Mouse (Mus musculus) liver, embryonic 14 days (tissue): ENCODE measurements around the gene Tnfrsf22. TPM values are rescaled to one million over a fixed set of nuclear protein-coding genes. Genes with fewer than 3 reads are reported as not detected.

Experiments
- polyA plus RNA-seq: library from polyadenylated mRNA; depleted of rRNA; stranded (reverse); fragments of >200 nt; gene quantifications from 2 replicates; pipeline ENCODE4 v1.2.3, GENCODE M21; 2012; rRNA removed

The Tnfrsf22 gene
- polyA plus RNA-seq, result 0.60 and 0.70 TPM in 2 replicates

GRCm38 (mm10) chr7:143649034-143649768 is at the start of gene Tnfrsf22:
Gene Tnfrsf22 (minus strand): TSS chr7:143649661.

GRCm38 (mm10) chr7:143685359-143686067 is 36.1 kb upstream of the Tnfrsf22 start, which contains the start of gene Tnfrsf23:
Gene Tnfrsf23 (minus strand): TSS chr7:143685872.

GRCm38 (mm10) chr7:143628540-143628939 is 20.9 kb downstream of the Tnfrsf22 start, which contains the start of gene Tnfrsf26:
Gene Tnfrsf26 (minus strand): TSS chr7:143628722.

GRCm38 (mm10) chr7:143599428-143600230 is 49.8 kb downstream of the Tnfrsf22 start, which contains the start of gene Cars:
Gene Cars (minus strand): TSS chr7:143600090.

Other genes starting within 250 kb of the Tnfrsf22 start
- gene Cdkn1c, start 188.6 kb downstream of the Tnfrsf22 start, polyA plus RNA-seq, result 68.9 and 92.8 TPM in 2 replicates
- 6.9 and 7.6 TPM in 2 replicates for gene Slc22a18, start 175.9 kb downstream of the Tnfrsf22 start, polyA plus RNA-seq
- 14.9 and 20.6 TPM in 2 replicates for gene Phlda2, start 146.5 kb downstream of the Tnfrsf22 start, polyA plus RNA-seq
- 56.1 and 62.1 TPM in 2 replicates for gene Nap1l4, start 100.6 kb downstream of the Tnfrsf22 start, polyA plus RNA-seq
- 36.8 and 43.1 TPM in 2 replicates for gene Cars, start 49.6 kb downstream of the Tnfrsf22 start, polyA plus RNA-seq
- 0.27 and 0.39 TPM in 2 replicates for gene Tnfrsf26, start 20.9 kb downstream of the Tnfrsf22 start, polyA plus RNA-seq
- 0.25 and 0.29 TPM in 2 replicates for gene Tnfrsf23, start 36.2 kb upstream of the Tnfrsf22 start, polyA plus RNA-seq
- gene Osbpl5, start 107.3 kb upstream of the Tnfrsf22 start, polyA plus RNA-seq, result 1.6 and 2.0 TPM in 2 replicates
- 0.03 TPM in 1 of 2 replicates, not detected in the other for gene Mrgprg, start 117.3 kb upstream of the Tnfrsf22 start, polyA plus RNA-seq
- gene Mrgpre, start 134.8 kb upstream of the Tnfrsf22 start, polyA plus RNA-seq, result 0.19 and 0.29 TPM in 2 replicates
- gene Nadsyn1, start 173.2 kb upstream of the Tnfrsf22 start, polyA plus RNA-seq, result 6.7 and 8.1 TPM in 2 replicates
- 50.1 and 55.3 TPM in 2 replicates for gene Dhcr7, start 173.5 kb upstream of the Tnfrsf22 start, polyA plus RNA-seq
- gene Gm498, start 217.2 kb upstream of the Tnfrsf22 start, polyA plus RNA-seq, result not detected in 2 replicates